Mouse (Mus musculus): ENCODE results near the gene Mydgf.

Gene Mydgf

DNA sequence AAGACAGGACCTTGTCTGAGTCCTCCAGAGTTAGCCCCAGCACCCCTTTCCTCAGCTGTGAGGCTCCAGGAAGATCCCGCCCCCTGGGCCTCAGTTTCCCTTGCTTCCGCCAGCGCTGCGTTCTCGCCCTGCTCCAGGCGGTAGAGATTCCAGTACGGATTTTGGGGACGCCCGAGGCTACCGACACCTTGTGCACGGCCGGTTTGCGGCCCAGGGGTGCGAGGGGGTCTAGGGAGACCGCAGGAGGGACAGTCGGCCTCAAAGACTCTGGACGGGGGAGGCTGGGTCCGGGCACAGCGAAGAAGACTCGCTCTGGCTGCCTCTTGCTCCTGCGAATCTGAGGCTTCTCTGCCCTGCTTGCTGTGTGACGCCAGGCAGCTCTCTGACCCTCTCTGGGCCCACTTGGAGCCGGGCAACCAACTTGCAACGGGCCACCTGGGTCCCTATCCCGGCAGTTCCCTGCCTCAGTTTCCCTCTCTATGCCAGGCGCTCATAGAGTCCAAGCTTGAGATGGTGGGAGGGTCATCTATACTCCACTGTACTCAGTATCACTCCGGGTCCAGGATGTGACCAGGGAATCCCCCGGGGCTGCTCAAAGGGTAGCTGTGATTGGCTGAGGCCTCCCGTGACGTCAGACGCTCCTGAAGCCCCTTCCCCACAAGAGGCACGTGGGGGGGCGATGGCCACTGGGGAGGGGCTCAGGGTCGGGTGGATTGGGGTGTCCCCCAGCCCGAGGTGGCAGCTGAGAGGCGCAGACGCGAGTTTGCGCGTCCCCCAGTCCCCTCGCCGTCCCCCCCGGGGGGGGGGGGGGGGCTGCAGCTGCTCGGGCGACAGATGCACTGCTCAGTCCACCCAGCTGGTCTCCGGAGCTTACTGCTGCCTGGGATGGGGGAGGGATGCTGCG is 41.8 kb downstream of the Mydgf start:
- no peak for DNase-seq (ENCODE audit: low read depth)

DNA sequence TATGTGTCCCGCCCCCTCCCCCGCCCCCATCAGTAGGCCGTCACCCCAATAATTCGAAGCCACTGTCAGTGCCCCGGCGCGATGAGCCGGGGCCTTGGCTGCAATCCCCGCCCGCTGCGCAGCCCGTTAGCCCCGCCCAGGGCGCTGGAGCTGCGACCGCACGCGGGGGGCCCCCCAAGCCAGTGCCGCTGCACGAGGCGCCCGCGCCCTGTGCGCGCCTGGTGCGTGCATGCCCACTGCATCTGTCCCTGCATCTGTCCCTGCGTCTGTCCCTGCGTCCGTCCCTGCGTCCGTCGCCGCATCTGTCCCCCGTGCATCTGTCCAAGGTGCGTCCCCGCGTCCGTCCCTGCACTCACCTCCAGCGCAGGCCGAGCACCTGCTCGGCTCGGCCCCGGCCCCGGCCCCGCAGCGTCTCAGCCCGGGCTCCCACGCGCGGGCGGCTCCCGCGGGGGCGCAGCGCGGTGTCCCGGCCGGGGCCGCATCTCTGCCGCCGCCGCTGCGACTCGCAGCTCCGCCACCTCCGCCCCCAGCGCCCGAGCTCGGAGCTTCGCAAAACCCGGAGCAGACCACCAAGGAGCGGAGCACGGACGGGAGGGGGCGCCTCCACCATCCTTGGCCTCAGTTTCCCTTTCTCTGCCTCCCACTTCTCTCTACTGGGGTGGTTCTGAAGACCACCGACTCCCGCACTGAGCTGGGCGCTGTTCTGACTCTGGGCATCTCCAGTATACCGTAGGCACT is 43.7 kb downstream of the Mydgf start, which contains the start of gene Sema6b:
Sema6b (minus strand) TSS at position 486 of the 738 bp plus-strand sequence.
- peak; percentile 28 for DNase-seq (ENCODE audit: low read depth)

DNA sequence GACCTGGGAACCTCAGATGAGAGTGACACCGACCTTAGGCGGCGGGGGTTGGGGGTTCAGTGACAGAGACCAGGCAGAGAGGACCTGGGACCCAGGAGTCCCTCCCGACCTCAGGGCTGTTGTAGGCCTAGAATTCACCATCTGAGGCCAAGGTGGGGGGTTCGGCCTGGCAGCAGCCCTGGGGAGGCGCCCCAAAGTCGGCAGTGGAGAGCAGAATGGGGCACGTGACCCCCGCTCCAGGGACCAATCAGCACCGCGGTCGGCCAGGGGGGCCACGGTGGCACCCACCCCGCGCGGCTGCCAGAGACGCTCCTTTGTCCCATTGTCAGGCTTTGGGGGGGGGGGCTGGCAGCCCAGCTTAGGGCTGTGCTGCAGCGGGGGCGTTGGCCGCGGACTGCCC is 44.4 kb downstream of the Mydgf start:
- no peak for DNase-seq (ENCODE audit: low read depth)

DNA sequence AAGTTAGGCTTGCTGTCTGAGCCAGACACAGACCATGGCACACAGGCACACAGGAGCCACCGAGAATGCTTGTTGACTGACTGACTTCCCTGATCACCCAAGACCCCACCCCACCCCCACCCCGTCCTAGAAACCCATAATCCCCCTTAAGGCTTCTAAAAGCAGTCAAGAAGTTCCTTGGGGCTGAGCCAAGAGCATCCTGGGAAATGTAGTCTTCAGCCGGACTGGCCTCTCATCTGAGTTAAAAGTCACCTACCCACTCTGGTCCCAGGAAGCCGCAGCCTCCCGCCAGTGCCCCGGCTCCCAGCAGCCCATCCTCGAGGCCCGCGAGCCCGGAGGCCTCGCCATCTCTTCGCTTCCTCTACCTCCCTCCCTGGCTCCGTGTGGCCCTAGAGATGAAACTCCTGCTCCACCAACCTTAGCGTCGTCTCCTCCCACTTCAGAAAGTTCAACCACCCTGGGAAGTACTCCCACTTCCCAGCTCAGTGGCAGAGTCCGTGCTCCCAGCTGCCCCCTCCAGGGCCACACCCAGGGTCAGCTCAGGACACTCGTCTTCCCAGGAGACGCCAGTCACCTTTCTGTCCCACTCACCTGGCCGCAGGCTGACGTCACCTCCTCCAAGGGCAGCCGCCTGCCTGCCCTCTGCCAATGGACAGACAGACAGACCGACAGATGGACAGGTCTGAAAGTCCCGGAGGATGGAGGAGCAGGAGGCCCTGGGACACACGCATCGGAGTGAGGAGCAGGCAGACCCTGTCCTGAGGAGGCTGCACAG is 45.7 kb downstream of the Mydgf start:
- DNase-seq (ENCODE audit: low read depth): no peak

DNA sequence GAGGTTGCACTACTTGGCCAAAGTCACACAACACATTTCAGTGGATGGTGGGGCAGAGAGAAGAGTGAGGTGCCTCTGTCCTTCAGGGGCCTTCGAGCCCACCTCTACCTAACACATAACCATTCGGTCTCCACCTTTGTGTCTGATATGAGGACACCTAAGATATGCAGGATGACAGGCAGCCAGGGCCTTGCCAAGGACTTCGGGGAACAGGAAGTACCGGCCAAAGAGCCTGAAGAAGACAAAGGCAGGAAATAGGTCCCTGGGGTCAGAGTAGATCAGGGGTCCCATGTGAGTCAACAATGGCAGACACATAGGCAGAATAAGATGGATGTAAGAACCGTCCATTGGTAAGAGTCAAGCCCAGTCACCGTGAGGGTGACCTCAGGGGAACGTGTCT is 47.2 kb downstream of the Mydgf start:
- DNase-seq (ENCODE audit: low read depth): no peak

DNA sequence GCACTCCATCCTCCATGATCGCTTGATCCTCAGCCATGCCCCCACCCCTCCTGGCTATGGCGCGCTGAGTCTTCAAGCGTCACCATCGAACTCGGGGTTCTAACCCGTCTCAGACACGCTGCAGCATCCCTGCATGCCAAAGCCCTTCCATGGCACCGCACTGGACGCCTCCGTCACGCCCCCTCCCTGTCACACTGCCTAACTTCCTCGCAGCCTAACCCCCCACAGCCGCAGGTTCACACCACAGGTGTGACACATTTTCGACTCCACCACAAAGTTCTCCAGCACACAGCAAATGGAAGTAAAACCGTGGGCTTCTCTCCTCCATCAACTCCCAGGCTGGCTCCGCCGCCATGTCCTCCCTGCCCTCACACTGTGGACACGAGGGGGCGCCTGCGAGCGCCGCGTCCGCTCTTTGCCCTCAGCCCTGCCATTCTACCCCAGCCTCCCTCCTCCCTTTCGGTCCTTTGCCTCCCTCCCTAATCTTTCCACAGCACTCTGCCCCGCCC is 49.2 kb downstream of the Mydgf start:
- no peak for DNase-seq (ENCODE audit: low read depth)

DNA sequence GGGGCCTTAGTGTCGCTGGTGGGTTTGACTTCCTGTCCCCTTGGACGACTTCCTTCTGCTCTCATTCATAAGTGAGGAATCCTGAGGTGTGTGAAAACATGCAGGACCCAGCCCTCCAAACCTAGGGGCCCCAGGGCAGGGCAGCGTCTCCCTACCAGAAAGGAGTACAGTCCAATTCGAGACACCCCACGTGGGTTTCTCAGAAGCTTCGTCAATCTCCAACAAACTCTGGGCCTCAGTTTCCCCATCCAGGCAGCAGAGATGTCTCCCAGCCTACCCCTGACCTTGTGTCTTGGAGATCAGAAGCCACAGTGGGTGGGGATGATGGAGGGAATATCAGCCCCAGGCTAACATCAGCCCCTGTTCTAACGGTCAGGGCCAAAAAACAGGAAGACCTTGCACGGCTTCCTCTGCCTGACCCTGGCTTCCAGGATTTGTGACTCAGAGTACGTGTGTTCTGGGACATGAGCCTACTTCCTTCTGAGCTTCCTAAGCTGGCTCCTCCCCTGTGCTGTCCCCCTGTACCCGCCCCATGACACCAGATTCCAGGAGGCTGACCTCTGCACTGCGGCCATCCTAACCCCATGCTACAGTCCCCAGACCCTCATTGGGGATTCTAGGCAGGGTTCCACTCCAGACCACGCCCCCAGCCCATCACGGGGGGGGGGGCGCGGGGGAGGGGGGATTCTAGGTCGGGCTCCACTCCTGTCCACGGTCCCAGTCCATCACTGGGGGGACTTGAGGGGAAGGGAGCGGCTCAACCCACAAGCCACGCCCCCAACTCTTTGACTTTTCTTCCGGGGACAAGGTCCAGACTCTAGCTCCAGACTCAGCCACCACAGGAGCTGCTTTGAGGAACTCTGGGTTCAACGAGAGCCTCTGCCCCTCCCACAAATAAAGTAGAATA is 50.0 kb downstream of the Mydgf start:
- DNase-seq (ENCODE audit: low read depth): no peak

DNA sequence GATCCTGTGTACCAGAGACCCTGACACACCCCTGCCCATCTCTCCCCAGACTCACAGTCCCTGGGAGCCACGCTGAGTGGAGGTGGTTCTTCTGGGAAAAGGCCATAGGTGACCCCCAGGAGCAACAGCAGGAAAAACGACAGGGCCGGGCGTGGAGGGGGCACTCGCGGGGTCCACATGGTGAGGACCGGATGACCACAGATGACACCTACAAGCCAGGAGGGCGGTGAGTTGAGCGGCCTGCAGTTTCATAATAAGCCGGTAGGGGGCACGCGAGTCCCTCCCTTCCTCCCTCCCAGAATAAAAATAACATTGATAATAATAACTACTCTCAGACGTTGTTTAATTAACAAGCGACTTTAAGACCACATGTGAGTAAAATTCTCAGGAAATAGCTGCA is 51.1 kb downstream of the Mydgf start:
- no peak for DNase-seq (ENCODE audit: low read depth)

DNA sequence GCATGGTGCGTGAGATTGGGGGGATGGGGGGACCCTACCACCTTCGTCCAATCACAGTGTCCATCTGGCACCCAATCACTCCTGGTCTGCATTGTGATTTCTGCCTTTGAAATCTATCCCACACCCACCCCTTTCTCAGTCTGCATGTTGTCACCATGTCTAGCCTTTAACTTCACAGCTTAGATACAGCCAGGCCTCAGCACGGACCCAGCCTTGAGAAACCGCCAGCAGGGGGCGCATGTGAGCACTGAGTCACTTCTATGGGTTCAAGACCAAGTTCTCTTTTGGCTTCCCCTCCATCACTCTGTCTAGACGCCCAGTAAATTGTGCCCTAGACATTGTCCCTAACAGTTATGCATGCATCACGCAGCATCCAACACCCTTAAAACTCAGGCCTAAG is 51.9 kb downstream of the Mydgf start:
- DNase-seq (ENCODE audit: low read depth): no peak

DNA sequence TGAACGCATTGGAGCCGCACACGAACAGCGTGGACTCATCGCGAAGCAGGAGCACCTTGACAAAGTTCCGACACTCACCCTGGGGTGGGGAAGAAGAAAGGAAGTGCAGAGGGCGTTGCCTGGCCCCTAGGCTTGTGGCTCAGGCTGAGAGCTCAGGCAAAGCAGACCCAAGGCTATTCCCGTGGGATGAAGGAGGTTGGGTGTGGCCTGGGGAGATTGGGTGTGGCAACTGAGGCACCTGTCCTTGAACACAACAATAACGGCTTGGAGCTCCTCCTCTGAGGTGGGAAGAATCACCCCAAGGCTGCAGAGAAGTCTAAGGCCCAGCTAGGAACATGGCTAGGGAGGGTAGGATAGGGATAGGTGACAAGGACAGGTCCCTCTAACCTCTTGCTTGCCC is 52.6 kb downstream of the Mydgf start:
- DNase-seq (ENCODE audit: low read depth): no peak

DNA sequence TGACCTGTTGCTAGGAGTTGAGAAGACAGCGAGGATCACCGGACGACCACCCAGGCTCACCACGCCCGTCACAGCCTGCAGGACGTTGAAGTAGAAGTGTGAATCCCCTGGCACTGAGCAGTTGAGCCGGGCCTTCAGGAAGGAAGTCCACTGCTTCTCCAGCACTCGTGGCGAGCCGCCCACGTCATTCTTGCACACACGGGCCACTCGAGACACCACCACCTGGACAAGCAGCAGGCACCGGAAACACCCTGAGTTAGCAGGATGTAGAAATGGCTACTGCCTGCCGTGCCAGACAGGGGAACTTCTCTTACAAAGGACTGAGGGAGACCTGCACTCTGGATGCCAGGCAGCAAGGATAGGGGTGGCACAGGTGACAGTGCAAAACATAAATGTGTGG is 55.5 kb downstream of the Mydgf start:
- DNase-seq (ENCODE audit: low read depth): no peak

DNA sequence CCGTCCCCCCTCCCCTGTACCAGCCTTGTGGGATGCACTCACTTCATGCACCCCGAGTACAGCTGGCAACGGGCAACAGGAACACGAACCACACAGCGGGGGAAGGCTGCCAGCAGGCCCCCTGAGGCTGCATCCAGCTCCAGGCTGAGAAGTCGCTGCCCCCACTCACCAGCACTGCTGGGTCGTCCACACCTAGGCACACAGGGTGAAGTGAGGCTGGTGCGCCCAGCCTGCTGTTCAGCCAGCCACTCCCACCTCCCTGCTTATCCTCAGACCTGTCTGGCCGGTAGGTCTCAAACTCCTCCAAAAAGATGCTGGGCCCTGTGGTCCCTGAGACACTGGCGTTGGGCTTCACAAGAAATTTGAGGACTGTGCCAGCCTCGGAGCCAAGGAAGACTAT is 57.5 kb downstream of the Mydgf start:
- DNase-seq (ENCODE audit: low read depth): no peak
